Mouse (Mus musculus): Measurements from ENCODE around the gene Pno1. TPM values are rescaled to one million over a fixed set of nuclear protein-coding genes. Genes with fewer than 3 reads are reported as not detected.

Gene Pno1
- polyA plus RNA-seq, 1 experiment from 2014 or later = 89.1 TPM

DNA sequence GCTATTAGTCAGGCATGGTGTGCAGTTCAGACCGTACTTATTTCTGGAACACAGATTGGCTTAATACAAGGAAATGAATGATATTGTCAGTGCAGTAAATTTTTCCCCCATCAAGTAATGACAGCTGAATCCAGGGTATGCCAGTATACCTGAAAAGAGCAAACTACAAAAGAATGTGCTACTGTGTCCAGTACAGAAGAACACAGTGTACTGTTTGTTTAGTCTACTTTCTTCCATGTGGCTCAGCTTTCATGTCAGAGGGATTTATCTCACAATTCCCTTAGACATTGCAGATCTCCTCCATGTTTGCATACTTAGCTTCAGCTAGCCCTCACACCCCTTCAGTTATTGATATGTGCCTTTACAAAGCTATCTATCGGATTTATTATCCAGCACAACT, 42.1 kb downstream of the Pno1 start:
- ATAC-seq (ENCODE audit: low FRiP score) (no peak), DNase-seq (ENCODE audit: low spot score) (no peak)
- no peaks in the 10 kb centered on the region for H3K4me1 ChIP-seq (replicated peaks; ENCODE audit: control insufficient read depth, insufficient read depth, low read length)
- H3K36me3 ChIP-seq (ENCODE audit: control insufficient read depth, insufficient read depth, low read length) = no peaks in the 10 kb centered on the region
- 90% methylated on average over 2 of the region's 2 CpGs for WGBS
- H3K9me3 ChIP-seq (ENCODE audit: control insufficient read depth, low read length) = peaks cover 2% of the 10 kb centered on the region; the same call in 1 of the 2 replicates
- H3K4me3 ChIP-seq (ENCODE audit: low read depth, low read length) = no peak overlapping the region
- H3K27me3 ChIP-seq (ENCODE audit: control insufficient read depth, insufficient read depth, low read length) = no peaks in the 10 kb centered on the region
- H3K27ac ChIP-seq (ENCODE audit: low read depth, low read length) = no peak overlapping the region
- H3K4me2 ChIP-seq (replicated peaks; ENCODE audit: low read depth, low read length) = no peak overlapping the region
- no peak overlapping the region for H3K9ac ChIP-seq (ENCODE audit: low read depth, low read length)

DNA sequence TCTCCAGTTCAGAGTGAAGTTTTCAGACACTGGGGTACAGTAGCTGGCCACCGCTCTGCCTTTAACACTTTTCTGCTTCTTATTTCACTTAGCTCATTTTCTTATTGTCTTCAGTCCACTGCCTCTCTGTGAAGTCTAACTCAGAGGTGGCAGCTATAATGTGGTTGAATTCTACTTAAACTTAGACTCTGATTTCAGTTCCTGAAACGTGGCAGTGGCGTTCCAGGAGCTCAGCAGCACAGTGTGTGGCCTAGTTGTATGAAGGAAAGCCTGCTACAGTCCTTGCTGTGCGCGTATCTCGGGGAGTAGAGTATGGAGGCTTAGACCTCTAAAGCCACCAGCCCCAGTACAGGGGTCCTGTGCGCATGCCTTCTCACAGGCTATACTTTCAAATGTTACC, 44.7 kb downstream of the Pno1 start:
- H3K4me3 ChIP-seq (ENCODE audit: low read depth, low read length) = no peak overlapping the region
- H3K9me3 ChIP-seq (ENCODE audit: control insufficient read depth, low read length) = no peaks in the 10 kb centered on the region
- DNase-seq (ENCODE audit: low spot score) = no peak
- H3K36me3 ChIP-seq (ENCODE audit: control insufficient read depth, insufficient read depth, low read length) = no peaks in the 10 kb centered on the region
- H3K9ac ChIP-seq (ENCODE audit: low read depth, low read length) = no peak overlapping the region
- no peak overlapping the region for H3K27ac ChIP-seq (ENCODE audit: low read depth, low read length)
- no peaks in the 10 kb centered on the region for H3K4me1 ChIP-seq (replicated peaks; ENCODE audit: control insufficient read depth, insufficient read depth, low read length)
- H3K27me3 ChIP-seq (ENCODE audit: control insufficient read depth, insufficient read depth, low read length) = no peaks in the 10 kb centered on the region
- 91% methylated on average over 7 of the region's 7 CpGs for WGBS
- no peak overlapping the region for H3K4me2 ChIP-seq (replicated peaks; ENCODE audit: low read depth, low read length)
- ATAC-seq (ENCODE audit: low FRiP score) = no peak

DNA sequence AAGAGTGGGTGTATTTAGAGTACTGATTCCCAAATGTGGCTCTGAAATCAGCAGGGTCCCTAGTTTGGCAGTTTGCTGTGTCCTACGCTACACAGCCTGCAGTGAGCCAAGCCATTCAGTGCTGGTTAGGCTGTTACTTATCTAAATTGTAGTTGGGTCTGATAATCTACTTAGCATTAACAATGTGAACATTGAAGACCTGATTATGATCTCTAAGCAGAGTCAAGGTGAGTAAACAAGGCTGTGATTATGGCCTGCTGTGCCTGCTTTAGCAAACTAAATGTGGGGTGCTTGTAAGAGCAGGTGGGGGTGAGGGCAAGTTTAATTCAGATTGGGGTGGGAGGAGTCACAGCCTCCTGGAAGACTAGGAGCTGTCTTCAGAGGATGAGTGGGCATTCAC, 47.4 kb downstream of the Pno1 start:
- no peaks in the 10 kb centered on the region for H3K9me3 ChIP-seq (ENCODE audit: control insufficient read depth, low read length)
- no peak overlapping the region for H3K4me3 ChIP-seq (ENCODE audit: low read depth, low read length)
- no peaks in the 10 kb centered on the region for H3K27me3 ChIP-seq (ENCODE audit: control insufficient read depth, insufficient read depth, low read length)
- no peak overlapping the region for H3K27ac ChIP-seq (ENCODE audit: low read depth, low read length)
- no peak for DNase-seq (ENCODE audit: low spot score)
- H3K4me2 ChIP-seq (replicated peaks; ENCODE audit: low read depth, low read length) = no peak overlapping the region
- H3K36me3 ChIP-seq (ENCODE audit: control insufficient read depth, insufficient read depth, low read length) = no peaks in the 10 kb centered on the region
- ATAC-seq (ENCODE audit: low FRiP score) = no peak
- no peak overlapping the region for H3K9ac ChIP-seq (ENCODE audit: low read depth, low read length)
- 86% methylated on average over 1 of the region's 1 CpGs for WGBS
- H3K4me1 ChIP-seq (replicated peaks; ENCODE audit: control insufficient read depth, insufficient read depth, low read length) = no peaks in the 10 kb centered on the region

DNA sequence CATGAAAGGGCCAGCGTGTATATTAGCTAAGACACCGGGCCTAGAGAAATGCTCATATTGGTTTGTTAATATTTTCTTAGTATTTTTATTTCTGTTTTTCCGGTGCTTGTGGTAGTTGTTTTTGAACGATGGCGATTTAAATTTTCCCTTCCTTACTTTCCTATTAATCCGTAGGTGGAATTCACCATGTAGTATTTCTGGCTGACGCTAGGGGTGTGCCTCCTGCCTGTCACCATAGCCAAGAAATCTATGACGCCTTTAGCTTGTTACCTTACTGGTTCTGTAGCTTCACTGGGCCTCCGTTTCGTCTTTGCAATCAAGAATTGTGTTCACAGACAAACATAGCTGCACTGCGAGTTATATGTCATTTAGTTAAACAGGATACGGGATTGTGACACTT, 51.1 kb downstream of the Pno1 start:
- Histone ChIP-seq H3K27ac (ENCODE audit: low read depth, low read length) (peak overlapping the region; percentile 93; the same call in 1 of the 2 replicates), H3K4me3 (ENCODE audit: low read depth, low read length) (peak overlapping the region; percentile 87), H3K27me3 (ENCODE audit: control insufficient read depth, insufficient read depth, low read length) (no peaks in the 10 kb centered on the region), H3K9me3 (ENCODE audit: control insufficient read depth, low read length) (no peaks in the 10 kb centered on the region), H3K4me1 (replicated peaks; ENCODE audit: control insufficient read depth, insufficient read depth, low read length) (no peaks in the 10 kb centered on the region), H3K9ac (ENCODE audit: low read depth, low read length) (peak overlapping the region; percentile 92), H3K4me2 (replicated peaks; ENCODE audit: low read depth, low read length) (peak overlapping the region; percentile 50), H3K36me3 (ENCODE audit: control insufficient read depth, insufficient read depth, low read length) (no peaks in the 10 kb centered on the region)
- no peak for ATAC-seq (ENCODE audit: low FRiP score)
- peak; percentile 65 for DNase-seq (ENCODE audit: low spot score)
- WGBS = 3% methylated on average over 12 of the region's 12 CpGs

DNA sequence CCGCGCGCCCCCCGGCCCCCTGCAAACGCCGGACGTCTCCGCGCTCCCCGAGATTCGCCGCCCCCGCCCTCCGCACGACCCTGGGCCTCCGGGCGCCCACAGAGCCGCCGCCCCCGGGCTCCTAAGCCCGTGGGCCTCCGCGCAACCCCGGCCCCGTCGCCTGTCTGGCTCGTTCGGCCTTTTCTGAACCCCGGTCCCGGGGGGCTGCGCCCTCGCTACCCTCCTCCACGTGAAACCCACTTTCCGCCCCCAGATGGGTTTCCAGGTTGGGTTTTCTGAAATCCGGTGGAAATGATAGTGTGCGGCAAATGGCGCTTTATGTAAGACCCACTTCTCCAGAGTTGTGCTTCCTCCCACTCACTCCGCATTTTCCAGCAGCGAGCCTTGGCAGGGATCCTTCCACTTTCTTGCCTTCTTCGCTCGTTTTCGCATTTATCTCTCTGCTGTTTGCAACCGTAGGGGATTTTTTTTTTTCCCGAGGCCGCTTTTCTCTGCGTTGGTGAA, 51.6 kb downstream of the Pno1 start:
- H3K4me1 ChIP-seq (replicated peaks; ENCODE audit: control insufficient read depth, insufficient read depth, low read length) = no peaks in the 10 kb centered on the region
- H3K9me3 ChIP-seq (ENCODE audit: control insufficient read depth, low read length) = no peaks in the 10 kb centered on the region
- DNase-seq (ENCODE audit: low spot score) (peak; percentile 64), ATAC-seq (ENCODE audit: low FRiP score) (peak; percentile 61)
- H3K27me3 ChIP-seq (ENCODE audit: control insufficient read depth, insufficient read depth, low read length) = no peaks in the 10 kb centered on the region
- peak overlapping the region; percentile 93 for H3K27ac ChIP-seq (ENCODE audit: low read depth, low read length)
- H3K9ac ChIP-seq (ENCODE audit: low read depth, low read length) = peak overlapping the region; percentile 92
- H3K4me3 ChIP-seq (ENCODE audit: low read depth, low read length) = peak overlapping the region; percentile 87
- 1% methylated on average over 41 of the region's 46 CpGs for WGBS
- no peaks in the 10 kb centered on the region for H3K36me3 ChIP-seq (ENCODE audit: control insufficient read depth, insufficient read depth, low read length)
- peak overlapping the region; percentile 50 for H3K4me2 ChIP-seq (replicated peaks; ENCODE audit: low read depth, low read length)

DNA sequence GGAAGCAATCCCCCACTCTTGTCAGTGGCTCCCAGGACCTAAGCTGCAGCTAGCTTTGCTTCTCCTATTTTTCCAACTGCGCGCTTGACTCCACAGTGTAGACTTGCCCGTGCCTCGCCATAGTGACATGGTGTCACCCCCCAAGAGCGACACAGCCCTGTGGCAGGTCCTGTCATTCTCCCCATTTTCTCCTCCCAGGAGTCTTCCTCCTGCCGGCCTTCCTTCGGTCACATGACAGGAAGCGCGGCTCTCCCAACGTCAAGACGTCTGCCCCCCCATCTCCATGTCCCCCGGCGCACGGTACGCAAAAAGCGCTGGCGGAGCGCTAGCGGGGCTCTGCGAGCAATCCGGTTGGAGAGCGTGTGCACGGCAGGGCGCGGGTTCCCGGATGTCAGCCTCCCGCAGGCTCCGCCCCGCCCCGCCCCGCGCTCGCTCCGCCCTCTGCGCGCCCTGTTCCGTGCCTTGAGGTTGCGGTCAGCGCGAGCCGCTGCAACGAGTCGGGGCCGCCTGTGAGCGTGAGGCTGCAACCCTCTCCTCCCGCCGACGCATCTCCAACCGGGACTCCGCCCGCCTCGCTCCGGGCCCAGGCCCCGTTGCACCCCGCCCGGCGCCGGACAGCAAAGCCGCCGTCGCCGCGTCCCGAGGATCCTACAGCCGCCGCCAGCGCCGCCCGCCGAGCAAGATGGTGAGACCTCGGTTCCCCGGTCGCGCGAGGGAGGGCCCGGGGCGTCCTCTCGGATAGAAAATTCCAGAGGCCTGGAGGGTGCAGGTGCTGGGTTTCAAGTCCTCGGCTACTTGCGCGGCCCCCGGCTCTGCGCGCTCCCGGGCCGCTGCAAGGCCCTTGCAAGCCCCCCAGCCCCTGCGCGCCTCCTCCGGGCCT, 52.3 kb downstream of the Pno1 start, which contains the start of gene Ppp3r1:
Ppp3r1 (plus strand) TSS at position 406 of the 880 bp plus-strand sequence.
- ATAC-seq (ENCODE audit: low FRiP score) = peak; percentile 98
- under 1% methylated on average over 65 of the region's 89 CpGs for WGBS
- no peaks in the 10 kb centered on the region for H3K9me3 ChIP-seq (ENCODE audit: control insufficient read depth, low read length)
- H3K36me3 ChIP-seq (ENCODE audit: control insufficient read depth, insufficient read depth, low read length) = no peaks in the 10 kb centered on the region
- peak within 1 kb of the TSS; percentile 87 for H3K4me3 ChIP-seq (ENCODE audit: low read depth, low read length)
- no peaks in the 10 kb centered on the region for H3K27me3 ChIP-seq (ENCODE audit: control insufficient read depth, insufficient read depth, low read length)
- DNase-seq (ENCODE audit: low spot score) = peak; percentile 97
- H3K9ac ChIP-seq (ENCODE audit: low read depth, low read length) = peak within 1 kb of the TSS; percentile 92
- H3K4me2 ChIP-seq (replicated peaks; ENCODE audit: low read depth, low read length) = peak within 1 kb of the TSS; percentile 50
- H3K27ac ChIP-seq (ENCODE audit: low read depth, low read length) = peak within 1 kb of the TSS; percentile 93
- no peaks in the 10 kb centered on the region for H3K4me1 ChIP-seq (replicated peaks; ENCODE audit: control insufficient read depth, insufficient read depth, low read length)

Other genes starting within 250 kb of the Pno1 start
- 26.6 and 27.6 TPM in 2 replicates for gene Cnrip1, start 160.0 kb downstream of the Pno1 start, polyA plus RNA-seq (2014; fragmentation: Nextera tagmentation; extraction: Ambion mirVana)
- gene Plek, start 159.2 kb downstream of the Pno1 start, polyA plus RNA-seq (2014; fragmentation: Nextera tagmentation; extraction: Ambion mirVana) = 7.2 and 7.8 TPM in 2 replicates
- gene Ppp3r1, start 52.3 kb downstream of the Pno1 start, polyA plus RNA-seq (2014; fragmentation: Nextera tagmentation; extraction: Ambion mirVana) = 110 and 118 TPM in 2 replicates
- gene Wdr92, start 29.5 kb downstream of the Pno1 start, polyA plus RNA-seq (2014; fragmentation: Nextera tagmentation; extraction: Ambion mirVana) = 33.9 and 35.2 TPM in 2 replicates
- 114 and 119 TPM in 2 replicates for gene C1d, start 46.0 kb upstream of the Pno1 start, polyA plus RNA-seq (2014; fragmentation: Nextera tagmentation; extraction: Ambion mirVana)